Mouse (Mus musculus) adrenal gland, postnatal 4 days (tissue): Measurements from ENCODE around the gene Ift88. TPM values are rescaled to one million over a fixed set of nuclear protein-coding genes. Genes with fewer than 3 reads are reported as not detected.
"Not testable (repeated sequence)": the region's sequence is repeated elsewhere in the genome, so short reads cannot be mapped to it uniquely, and the experiment has no call there.

Experiments used
- DNase-seq, 2 experiments: peaks; one replicate each; pipeline ENCODE4 v3.0.0; 2021 to 2022; ENCODE audit warnings: low spot score in 2 of 2, mixed read lengths in 2 of 2
- total RNA-seq, 2 experiments: library from RNA; stranded (reverse); gene quantifications; 2 replicates each; pipeline ENCODE4 v1.2.3; 2021

The Ift88 gene
- total RNA-seq, 2 experiments from 2014 or later = 10.1 to 12.9 TPM

DNA sequence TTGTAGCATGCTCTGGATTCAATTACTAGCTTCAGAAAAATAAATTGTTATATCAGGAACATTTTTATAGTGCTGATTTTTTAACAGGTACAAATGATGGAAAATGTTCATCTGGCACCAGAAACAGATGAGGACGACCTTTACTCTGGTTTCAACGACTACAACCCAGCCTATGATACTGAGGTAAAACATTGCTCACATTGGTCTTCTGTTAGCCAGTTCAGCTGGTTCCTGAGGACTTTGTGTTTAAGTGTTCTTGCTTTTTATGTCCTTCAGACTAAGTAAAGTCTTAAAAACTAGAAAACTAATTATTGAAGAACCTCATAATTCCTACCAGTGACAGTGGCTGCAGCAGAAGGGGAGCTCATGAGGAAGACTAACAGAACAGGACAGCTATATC, 6.6 kb downstream of the Ift88 start:
- DNase-seq = no peak

- no peak for DNase-seq
Observed at GRCm38 (mm10) chr14:57452516-57452915, 28.7 kb downstream of the Ift88 start.

- DNase-seq = no peak
Observed at GRCm38 (mm10) chr14:57459883-57460282, 36.0 kb downstream of the Ift88 start.

DNA sequence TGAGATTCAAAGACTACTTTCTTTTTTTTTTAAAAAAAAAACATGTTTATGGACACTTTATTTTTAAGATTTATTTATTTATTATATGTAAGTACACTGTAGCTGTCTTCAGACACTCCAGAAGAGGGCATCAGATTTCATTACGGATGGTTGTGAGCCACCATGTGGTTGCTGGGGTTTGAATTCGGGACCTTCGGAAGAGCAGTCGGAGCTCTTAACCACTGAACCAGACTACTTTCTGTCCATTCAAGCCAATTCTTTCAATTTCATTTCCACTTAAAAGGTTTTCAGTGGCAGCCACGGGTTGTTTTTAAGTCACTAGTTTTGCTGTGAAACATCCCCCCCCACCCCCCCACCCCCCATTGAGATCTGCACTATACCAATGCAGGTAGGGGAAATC, 36.5 kb downstream of the Ift88 start:
- DNase-seq = not testable (repeated sequence)

- DNase-seq = no peak
Observed at GRCm38 (mm10) chr14:57462871-57463270, 39.0 kb downstream of the Ift88 start.

GRCm38 (mm10) chr14:57475057-57475456, 51.2 kb downstream of the Ift88 start:
- DNase-seq = no peak

GRCm38 (mm10) chr14:57482262-57482661, 58.4 kb downstream of the Ift88 start:
- DNase-seq = no peak

DNA sequence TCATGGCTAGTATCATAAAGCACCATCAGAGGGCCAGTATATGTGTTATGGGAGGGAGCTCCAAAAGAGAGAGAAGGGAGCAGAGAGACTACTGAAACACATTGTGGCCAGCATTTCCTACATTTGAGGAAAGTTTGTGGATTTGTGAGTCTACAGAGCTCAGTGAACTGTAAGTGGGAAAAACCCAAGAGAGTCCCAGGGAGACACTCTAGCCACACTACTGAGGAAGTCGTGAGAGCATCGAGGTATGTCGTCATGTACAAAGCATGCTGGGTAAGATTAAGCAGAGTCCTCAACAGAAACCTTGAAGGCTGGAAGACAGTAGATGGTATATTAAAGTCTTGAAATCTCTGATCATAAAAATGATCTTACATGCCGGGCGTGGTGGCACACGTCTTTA, 60.3 kb downstream of the Ift88 start:
- DNase-seq = no peak

DNA sequence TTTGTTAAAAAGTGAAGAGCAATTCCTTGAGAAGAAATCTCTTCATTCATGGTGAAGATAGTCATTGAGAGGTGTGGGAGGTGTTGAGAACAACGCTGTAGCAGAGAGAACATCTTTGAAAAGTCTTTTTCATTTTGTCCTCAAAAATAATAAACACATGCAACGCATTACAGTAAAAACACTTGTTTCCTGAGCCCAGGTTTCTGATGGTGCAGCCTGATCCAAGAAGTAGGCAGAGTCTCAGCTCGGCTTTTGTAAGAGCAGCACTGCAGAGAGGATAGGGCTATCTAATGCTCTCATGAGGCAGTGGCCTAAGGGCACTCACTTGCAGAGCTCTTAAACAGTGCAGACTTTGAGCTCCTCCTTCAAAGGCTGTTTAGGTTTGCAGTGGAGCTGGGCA, 65.8 kb downstream of the Ift88 start:
- no peak for DNase-seq

DNA sequence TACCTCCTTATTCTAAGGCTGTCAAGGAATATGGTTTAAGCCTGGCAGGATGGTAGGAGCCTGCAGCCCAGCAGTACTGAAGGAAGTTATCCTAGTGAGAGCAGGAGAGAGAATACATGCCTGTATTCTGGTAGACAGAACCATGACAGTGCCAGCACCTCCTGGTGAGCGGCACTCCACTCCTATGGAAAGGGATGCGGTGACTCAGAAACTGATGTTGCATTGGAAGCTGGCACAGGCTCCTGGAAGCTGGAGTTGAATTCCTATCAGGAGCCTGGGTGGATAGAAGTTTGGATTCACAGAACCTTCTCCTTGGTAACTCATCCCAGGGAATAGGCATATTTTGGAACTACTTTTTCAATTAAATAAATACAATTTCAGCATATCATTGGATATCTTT, 70.0 kb downstream of the Ift88 start:
- DNase-seq = no peak

- DNase-seq = no peak
Observed at GRCm38 (mm10) chr14:57503729-57504128, 79.9 kb downstream of the Ift88 start.

- no peak for DNase-seq
Observed at GRCm38 (mm10) chr14:57509554-57509953, 85.7 kb downstream of the Ift88 start.

DNA sequence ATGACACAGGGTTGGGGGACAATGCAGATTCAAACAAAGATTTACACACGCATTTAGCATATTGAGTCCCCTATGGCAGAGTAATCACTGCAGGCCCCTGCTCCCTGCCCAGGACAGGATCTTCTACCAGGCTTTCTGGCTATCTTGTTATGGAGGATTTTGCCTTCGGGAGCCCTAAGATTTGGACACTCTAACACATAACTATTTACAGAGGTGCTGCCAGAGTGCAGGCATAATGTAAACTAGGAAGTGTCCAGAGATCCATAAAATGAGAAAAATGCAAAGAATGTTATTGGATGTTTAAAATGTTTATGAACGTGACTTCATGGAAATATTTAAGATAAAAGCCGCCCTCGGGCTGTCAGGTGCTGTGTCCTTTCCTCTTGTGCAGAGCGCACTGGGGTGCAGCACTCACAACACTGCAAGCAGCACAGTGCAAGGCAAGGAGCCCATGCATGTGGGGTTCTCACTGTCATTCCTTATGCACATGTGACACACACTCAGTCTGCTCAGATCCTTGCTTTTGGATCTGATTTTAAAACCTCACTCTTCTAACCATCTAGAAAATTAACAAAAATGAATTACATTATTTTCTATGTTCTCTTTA, 91.4 kb downstream of the Ift88 start:
- DNase-seq = no peak

- no peak for DNase-seq
Observed at GRCm38 (mm10) chr14:57517001-57517400, 93.1 kb downstream of the Ift88 start.

DNA sequence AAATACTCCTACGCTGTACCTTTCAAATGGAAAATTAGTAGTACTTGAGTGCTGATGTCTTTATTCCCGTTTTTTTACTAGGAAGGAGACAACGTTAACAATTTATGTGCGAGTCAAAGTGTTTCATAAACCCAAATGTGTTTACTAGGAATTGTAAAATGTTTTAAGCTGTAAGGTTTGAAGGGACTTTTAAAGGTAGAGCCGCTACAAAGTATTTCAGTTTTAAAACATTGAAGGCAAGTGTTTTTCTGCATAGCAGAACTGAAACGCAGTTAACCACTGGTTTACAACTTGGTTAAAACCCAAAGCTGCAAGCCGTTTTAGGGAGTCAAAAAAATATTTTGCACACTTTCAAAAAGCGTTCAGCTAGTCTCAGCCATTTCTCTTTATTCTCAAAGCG, 99.9 kb downstream of the Ift88 start:
- no peak for DNase-seq

- DNase-seq = no peak
Observed at GRCm38 (mm10) chr14:57524671-57525387, 101.0 kb downstream of the Ift88 start, which contains the start of gene Il17d. Gene Il17d, plus strand, starts transcription at chr14:57524777.

GRCm38 (mm10) chr14:57525388-57526049, 101.7 kb downstream of the Ift88 start:
- DNase-seq = peak; percentile 39 to 44

DNA sequence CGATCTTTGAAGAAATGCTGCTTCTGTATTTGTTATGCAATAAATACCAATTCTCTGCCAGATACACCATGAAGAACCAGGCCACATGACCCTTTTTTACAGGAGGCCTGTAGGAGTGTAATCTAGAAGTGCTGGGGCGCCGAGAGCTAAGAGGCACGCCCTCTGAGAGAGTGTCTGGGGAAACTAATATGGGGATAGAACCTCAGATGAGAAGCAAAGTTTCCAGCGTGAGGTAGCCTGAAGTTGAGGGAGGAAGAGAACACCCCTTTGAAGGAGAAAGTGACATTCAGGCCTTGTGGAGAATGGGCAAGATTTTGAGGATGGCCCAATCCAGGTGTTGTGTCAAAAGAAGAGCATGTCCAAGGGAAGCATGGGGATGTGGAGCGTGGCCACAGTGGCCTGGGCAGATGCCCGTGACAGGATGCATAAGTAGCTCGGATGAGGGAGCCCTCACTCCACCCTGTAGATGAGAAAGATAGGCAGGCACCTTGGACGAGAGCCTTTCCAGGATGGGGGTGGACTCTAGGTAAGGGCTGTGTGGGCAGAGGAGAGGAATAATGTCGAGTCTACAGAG, 102.3 kb downstream of the Ift88 start:
- no peak for DNase-seq

DNA sequence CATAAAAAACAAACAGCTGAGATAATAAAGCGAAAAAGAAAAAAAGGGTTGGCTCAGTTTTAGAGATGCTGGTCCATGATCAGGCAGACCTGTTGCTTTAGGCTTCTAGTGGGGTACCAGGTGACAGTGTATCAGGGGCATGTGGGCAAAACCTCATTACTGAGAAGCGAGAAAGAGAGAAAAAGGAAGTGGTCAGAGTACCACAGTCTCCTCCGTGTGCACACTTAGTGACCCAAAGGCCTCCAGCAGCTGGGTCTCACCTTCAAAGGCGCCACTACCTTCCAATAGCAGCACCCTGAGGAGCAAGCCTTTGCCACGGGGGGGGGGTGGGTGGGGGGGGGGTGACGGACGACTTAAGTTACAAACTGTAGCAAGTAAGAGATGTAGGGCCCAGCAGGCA, 103.3 kb downstream of the Ift88 start:
- DNase-seq = no peak

DNA sequence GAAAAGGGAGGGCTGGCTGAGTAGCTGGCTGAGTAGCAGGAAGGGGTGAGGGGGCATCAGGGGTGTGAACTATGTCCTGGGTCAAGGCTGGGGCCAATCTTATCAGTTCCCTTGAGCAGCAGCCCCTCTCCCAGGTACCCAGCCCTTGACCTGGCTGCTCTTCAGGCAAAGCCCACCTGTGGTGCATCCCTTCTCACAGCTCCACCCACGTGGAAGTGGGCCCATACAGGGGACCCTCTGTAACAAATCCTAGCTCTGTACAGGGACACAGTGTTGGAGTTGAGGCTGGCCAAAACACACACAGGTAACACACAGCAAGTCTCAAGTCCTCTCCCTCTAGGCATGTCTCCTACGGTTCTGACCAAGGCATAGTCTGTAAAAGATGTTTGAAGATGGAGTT, 103.7 kb downstream of the Ift88 start:
- DNase-seq = no peak

DNA sequence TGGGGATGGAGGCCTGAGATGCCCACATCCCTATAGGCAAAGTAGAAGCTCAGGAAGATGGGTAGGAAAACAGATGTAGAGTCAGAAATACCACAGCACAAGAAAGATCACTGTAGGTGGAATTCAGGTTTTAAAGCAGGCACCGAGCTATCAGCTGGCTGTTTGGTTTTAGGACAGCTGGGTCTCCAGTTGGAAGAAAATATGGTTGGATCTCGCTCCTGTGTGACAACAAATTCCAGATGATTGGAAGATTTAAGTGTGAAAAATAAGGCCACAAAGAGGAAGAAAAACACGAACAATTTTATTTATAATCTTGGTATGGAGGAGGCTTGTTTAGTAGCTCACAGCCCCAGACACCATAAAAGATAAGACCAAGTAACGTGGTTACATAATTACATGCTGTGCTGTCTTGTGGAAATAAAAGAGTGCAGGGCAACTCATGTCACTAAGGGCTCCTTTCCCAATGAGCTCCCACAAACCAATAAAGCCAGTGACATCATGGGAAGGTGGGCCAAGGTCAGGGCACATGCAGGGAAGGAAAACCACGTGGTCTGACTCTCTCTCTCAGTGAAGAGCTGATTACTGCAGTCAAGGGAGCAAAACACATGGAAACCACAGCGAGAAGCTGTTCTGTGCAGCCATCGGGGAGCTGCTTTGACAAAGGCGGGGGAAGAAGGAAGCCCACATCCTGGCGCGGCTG, 105.4 kb downstream of the Ift88 start:
- no peak for DNase-seq
